Mouse (Mus musculus): ENCODE results near the gene Ntn1. TPM values are rescaled to one million over a fixed set of nuclear protein-coding genes. Genes with fewer than 3 reads are reported as not detected.

Gene Ntn1
- polyA plus RNA-seq, 1 experiment from 2014 or later, result 13.6 TPM

DNA sequence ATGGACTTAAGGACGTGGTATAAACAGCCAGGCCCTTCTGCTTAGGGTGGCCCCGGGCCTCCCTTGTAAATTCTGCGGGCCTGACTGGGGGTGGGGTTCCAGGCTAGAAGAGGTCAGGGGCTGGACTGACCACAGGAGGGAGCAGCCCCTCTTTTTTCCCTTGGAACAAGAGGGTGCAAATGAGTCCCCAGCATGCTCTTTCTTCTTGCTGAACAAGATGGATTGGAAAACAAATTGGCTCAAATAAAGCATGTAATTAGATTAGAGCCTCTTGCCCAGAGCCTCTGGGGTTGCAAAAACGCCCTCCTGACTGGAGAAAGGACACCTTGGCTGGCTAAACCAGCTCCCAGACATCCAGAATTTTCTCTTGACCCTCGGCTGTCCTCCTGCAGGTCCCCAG lies 160.9 kb downstream of the Ntn1 start:
- Histone ChIP-seq H3K27me3 (ENCODE audit: insufficient read depth, low read length) (no peaks in the 10 kb centered on the region), H3K9me3 (ENCODE audit: low read length) (no peaks in the 10 kb centered on the region; the same call in 1 of the 2 replicates), H3K4me1 (ENCODE audit: insufficient read depth, low read length) (no peaks in the 10 kb centered on the region), H3K36me3 (ENCODE audit: insufficient read depth, low read length) (no peaks in the 10 kb centered on the region), H3K4me2 (replicated peaks; ENCODE audit: low read depth, low read length) (no peak overlapping the region), H3K4me3 (ENCODE audit: low read length) (no peak overlapping the region), H3K9ac (replicated peaks; ENCODE audit: low read length) (no peak overlapping the region), H3K27ac (ENCODE audit: low read length) (no peak overlapping the region)
- ATAC-seq (ENCODE audit: low FRiP score, low TSS enrichment), result no peak
- 40% methylated on average over 5 of the region's 5 CpGs for WGBS

DNA sequence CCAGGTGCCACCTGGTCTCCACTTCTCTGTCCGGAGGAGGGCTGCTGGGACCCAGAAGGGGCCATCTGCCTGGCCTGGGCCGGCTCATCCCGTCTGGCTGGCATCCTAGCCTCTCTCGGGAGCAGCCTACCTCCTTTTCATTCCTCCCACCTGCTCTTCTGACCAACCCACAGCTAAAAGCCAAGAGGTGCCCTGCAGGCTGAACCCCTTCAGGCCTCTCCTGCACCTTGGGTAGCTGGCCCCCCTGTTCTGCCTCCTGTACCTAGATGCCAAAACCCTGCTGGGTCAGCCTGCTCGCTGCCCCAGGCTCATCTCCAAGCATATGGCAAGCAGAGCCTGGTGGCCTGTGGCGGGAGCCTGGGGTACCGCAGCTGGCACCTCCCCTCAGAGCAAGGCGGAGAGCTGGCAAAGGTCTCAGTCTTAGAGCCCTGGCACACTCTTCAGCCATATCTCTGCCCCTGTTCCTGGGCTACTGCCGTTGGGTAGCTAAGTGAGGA lies 167.1 kb downstream of the Ntn1 start:
- no peaks in the 10 kb centered on the region for H3K4me1 ChIP-seq (ENCODE audit: insufficient read depth, low read length)
- 77% methylated on average over 9 of the region's 9 CpGs for WGBS
- ATAC-seq (ENCODE audit: low FRiP score, low TSS enrichment), result no peak
- no peak overlapping the region for H3K27ac ChIP-seq (ENCODE audit: low read length)
- H3K27me3 ChIP-seq (ENCODE audit: insufficient read depth, low read length), result no peaks in the 10 kb centered on the region
- H3K4me3 ChIP-seq (ENCODE audit: low read length), result no peak overlapping the region
- H3K4me2 ChIP-seq (replicated peaks; ENCODE audit: low read depth, low read length), result no peak overlapping the region
- no peaks in the 10 kb centered on the region for H3K36me3 ChIP-seq (ENCODE audit: insufficient read depth, low read length)
- H3K9ac ChIP-seq (replicated peaks; ENCODE audit: low read length), result no peak overlapping the region
- H3K9me3 ChIP-seq (ENCODE audit: low read length), result no peaks in the 10 kb centered on the region

DNA sequence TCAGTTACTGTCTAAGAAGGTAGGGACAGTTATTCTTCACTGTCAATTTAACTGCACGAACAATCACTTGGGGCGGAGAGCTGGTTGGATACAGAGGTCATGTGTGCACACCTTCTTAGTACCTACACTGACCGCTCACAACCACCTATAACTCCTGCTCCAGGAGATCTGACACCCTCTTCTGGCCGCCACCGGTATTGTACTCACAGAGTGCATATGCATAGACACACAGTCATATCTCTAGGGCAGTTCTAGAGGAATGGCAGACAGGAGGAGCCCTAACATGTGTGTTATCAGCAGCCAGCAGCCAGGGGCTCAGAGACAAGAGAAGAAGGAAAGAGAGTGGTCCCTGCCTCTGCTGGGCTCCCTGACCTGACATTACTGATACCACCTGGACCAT lies 169.1 kb downstream of the Ntn1 start:
- Histone ChIP-seq H3K9me3 (ENCODE audit: low read length) (no peaks in the 10 kb centered on the region), H3K4me1 (ENCODE audit: insufficient read depth, low read length) (no peaks in the 10 kb centered on the region), H3K9ac (replicated peaks; ENCODE audit: low read length) (no peak overlapping the region), H3K4me2 (replicated peaks; ENCODE audit: low read depth, low read length) (no peak overlapping the region), H3K27ac (ENCODE audit: low read length) (no peak overlapping the region), H3K27me3 (ENCODE audit: insufficient read depth, low read length) (no peaks in the 10 kb centered on the region), H3K36me3 (ENCODE audit: insufficient read depth, low read length) (no peaks in the 10 kb centered on the region), H3K4me3 (ENCODE audit: low read length) (no peak overlapping the region)
- WGBS, result 94% methylated on average over 5 of the region's 5 CpGs
- no peak for ATAC-seq (ENCODE audit: low FRiP score, low TSS enrichment)

DNA sequence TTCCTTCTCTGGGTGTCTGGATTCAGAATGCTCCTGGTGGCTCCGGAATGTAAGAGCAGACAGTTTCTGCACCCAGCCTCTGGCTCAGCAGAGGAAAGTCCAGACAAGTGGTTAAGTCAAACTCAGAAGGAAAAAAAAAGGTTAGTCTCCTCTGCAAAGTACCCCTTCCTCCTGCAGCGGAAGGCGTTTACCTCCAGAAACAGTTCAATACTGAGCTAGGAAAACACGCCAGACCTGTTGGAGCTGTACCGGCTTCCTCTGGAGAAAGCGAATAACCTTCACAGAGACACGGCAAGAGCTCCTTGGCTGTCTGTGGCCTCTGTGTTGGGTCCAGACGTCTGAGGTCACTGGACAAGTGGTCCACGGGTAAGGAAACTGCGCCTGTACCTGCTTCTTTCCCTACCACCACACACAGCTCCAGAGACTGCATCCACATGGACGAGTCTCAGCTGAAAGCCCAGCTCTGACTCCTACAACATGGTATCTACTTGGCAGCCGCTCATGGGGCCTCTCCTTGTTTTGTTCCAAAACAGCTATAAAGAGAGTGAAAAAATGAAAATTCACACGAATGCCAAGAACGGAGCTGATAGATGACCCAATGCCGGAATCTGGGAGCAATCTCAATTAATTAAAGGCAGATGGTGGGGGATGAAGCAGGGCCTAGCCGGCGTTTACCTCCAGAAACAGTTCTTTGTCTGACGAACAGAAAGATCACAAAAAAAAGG lies 171.5 kb downstream of the Ntn1 start:
- Histone ChIP-seq H3K27me3 (ENCODE audit: insufficient read depth, low read length) (no peaks in the 10 kb centered on the region), H3K4me3 (ENCODE audit: low read length) (no peak overlapping the region), H3K4me2 (replicated peaks; ENCODE audit: low read depth, low read length) (no peak overlapping the region), H3K36me3 (ENCODE audit: insufficient read depth, low read length) (no peaks in the 10 kb centered on the region), H3K4me1 (ENCODE audit: insufficient read depth, low read length) (no peaks in the 10 kb centered on the region), H3K9me3 (ENCODE audit: low read length) (no peaks in the 10 kb centered on the region), H3K9ac (replicated peaks; ENCODE audit: low read length) (no peak overlapping the region), H3K27ac (ENCODE audit: low read length) (no peak overlapping the region; the same call in 1 of the 2 replicates)
- no peak for ATAC-seq (ENCODE audit: low FRiP score, low TSS enrichment)
- WGBS, result 56% methylated on average over 18 of the region's 18 CpGs

DNA sequence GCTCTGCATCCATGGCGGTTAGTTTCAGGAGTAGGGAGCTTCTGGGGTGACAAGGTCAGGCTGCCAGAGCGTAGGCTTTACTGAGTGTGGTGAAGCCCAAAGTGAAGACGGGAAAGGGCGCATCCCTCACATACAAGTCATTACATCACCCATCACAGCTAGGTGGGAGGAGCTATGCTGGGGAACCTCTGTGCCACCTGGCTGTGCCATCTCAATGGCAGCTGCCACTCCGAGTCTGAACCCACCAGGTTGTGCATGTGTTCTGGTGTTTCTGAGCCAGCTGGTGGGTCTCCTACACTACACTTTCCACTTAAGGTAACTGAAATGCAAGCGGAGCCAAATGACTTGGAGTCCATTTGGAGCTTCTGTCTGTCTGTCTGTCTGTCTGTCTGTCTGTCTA lies 172.8 kb downstream of the Ntn1 start:
- Histone ChIP-seq H3K27me3 (ENCODE audit: insufficient read depth, low read length) (no peaks in the 10 kb centered on the region), H3K4me1 (ENCODE audit: insufficient read depth, low read length) (no peaks in the 10 kb centered on the region), H3K4me2 (replicated peaks; ENCODE audit: low read depth, low read length) (no peak overlapping the region), H3K9ac (replicated peaks; ENCODE audit: low read length) (no peak overlapping the region), H3K4me3 (ENCODE audit: low read length) (no peak overlapping the region), H3K27ac (ENCODE audit: low read length) (no peak overlapping the region), H3K36me3 (ENCODE audit: insufficient read depth, low read length) (no peaks in the 10 kb centered on the region), H3K9me3 (ENCODE audit: low read length) (no peaks in the 10 kb centered on the region)
- ATAC-seq (ENCODE audit: low FRiP score, low TSS enrichment), result no peak
- WGBS, result 89% methylated on average over 6 of the region's 6 CpGs

DNA sequence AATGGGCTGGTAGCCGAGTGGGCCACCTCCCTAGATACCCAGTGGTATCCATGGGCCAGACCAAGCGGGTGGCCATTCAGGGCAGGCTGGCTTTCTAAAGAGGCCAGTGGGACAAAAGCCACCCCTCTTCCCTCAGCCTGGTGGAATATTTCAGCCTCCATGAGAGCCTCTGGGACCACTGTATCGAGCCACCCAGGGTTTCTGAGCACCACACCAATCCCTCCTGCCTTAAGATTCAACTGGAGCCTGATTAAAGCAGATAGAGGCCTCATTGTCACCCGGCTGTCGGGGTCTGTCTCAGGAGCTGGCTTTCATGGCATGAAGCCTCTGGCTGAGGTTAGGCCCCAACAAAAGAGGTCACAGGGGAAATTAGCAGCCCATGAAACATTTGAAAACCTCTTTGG lies 174.0 kb downstream of the Ntn1 start:
- WGBS, result 64% methylated on average over 5 of the region's 5 CpGs
- no peak overlapping the region for H3K9ac ChIP-seq (replicated peaks; ENCODE audit: low read length)

DNA sequence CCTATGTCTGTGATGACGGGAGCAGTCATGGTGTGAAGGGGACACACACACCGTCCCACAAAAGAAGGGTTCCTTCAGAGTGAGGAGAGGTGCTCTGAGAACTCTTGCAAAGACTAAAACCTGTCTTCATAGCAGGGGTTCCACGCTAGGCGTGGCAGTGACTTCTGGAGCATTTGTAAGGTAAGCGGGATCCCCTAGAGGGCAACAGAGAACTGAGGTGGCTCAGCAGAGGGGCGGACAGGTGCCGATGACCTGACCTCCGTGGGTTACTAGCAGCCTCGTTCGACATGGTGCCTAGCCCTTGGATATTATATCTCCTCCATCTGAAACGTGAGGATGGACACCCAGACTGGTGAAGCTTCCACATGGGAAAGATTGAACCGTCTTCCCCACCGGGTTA lies 177.5 kb downstream of the Ntn1 start:
- Histone ChIP-seq H3K36me3 (ENCODE audit: insufficient read depth, low read length) (no peaks in the 10 kb centered on the region), H3K9me3 (ENCODE audit: low read length) (no peaks in the 10 kb centered on the region), H3K4me3 (ENCODE audit: low read length) (no peak overlapping the region), H3K27ac (ENCODE audit: low read length) (no peak overlapping the region), H3K9ac (replicated peaks; ENCODE audit: low read length) (no peak overlapping the region), H3K4me2 (replicated peaks; ENCODE audit: low read depth, low read length) (no peak overlapping the region), H3K27me3 (ENCODE audit: insufficient read depth, low read length) (no peaks in the 10 kb centered on the region), H3K4me1 (ENCODE audit: insufficient read depth, low read length) (peaks cover 7% of the 10 kb centered on the region)
- WGBS, result 65% methylated on average over 13 of the region's 13 CpGs
- no peak for ATAC-seq (ENCODE audit: low FRiP score, low TSS enrichment)

More for the DNA sequence above, 174.0 kb downstream of the Ntn1 start:
- no peak overlapping the region for H3K4me2 ChIP-seq (replicated peaks; ENCODE audit: low read depth, low read length)
- no peaks in the 10 kb centered on the region for H3K36me3 ChIP-seq (ENCODE audit: insufficient read depth, low read length)
- H3K4me3 ChIP-seq (ENCODE audit: low read length), result no peak overlapping the region
- H3K9me3 ChIP-seq (ENCODE audit: low read length), result no peaks in the 10 kb centered on the region
- no peak overlapping the region for H3K27ac ChIP-seq (ENCODE audit: low read length)
- H3K27me3 ChIP-seq (ENCODE audit: insufficient read depth, low read length), result no peaks in the 10 kb centered on the region
- ATAC-seq (ENCODE audit: low FRiP score, low TSS enrichment), result no peak
- no peaks in the 10 kb centered on the region for H3K4me1 ChIP-seq (ENCODE audit: insufficient read depth, low read length)

DNA sequence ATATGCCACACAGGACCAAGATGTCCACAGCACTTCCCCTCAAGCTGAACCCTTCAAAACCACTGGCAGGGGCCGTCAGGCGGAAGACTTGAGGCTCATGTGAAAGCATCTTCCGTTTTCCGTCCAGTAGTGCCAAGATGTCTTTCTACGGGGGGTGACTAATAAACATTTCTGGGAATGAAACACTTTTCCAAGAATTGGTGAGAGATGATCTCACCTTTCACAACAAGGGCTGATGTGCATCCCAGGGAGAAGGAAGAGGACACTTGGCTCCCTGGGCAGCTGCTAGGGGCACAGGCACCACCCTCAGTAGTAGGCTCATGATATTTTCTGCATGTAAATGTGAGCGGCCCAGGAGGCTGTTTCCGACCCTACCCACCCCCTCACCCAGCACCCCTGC lies 178.4 kb downstream of the Ntn1 start:
- no peaks in the 10 kb centered on the region for H3K9me3 ChIP-seq (ENCODE audit: low read length)
- H3K9ac ChIP-seq (replicated peaks; ENCODE audit: low read length), result no peak overlapping the region
- no peaks in the 10 kb centered on the region for H3K27me3 ChIP-seq (ENCODE audit: insufficient read depth, low read length)
- no peak for ATAC-seq (ENCODE audit: low FRiP score, low TSS enrichment)
- peaks cover 9% of the 10 kb centered on the region for H3K4me1 ChIP-seq (ENCODE audit: insufficient read depth, low read length)
- H3K4me3 ChIP-seq (ENCODE audit: low read length), result no peak overlapping the region
- H3K4me2 ChIP-seq (replicated peaks; ENCODE audit: low read depth, low read length), result no peak overlapping the region
- H3K27ac ChIP-seq (ENCODE audit: low read length), result no peak overlapping the region
- WGBS, result 90% methylated on average over 7 of the region's 7 CpGs
- H3K36me3 ChIP-seq (ENCODE audit: insufficient read depth, low read length), result no peaks in the 10 kb centered on the region

DNA sequence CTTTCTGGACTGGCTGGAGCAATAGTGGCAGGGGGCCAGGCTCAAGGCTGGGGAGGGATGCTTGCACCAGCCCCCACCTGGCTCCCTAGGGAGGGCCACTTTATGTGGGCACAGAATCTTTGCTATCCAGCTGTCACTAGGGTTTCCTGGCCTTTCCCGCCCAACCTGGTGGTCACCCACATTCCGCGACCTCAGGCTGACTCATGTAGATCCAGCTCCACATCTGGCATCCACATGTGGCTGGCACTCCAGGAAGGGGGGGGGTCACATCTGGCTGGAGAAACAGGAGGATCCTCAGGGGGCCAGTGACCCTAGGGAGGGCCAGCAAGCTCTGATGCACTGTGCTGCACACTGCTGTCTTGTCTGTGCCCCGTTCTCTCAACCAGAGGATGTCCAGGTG lies 179.9 kb downstream of the Ntn1 start:
- no peak for ATAC-seq (ENCODE audit: low FRiP score, low TSS enrichment)
- Histone ChIP-seq H3K4me2 (replicated peaks; ENCODE audit: low read depth, low read length) (no peak overlapping the region), H3K4me3 (ENCODE audit: low read length) (no peak overlapping the region), H3K9ac (replicated peaks; ENCODE audit: low read length) (no peak overlapping the region), H3K27ac (ENCODE audit: low read length) (no peak overlapping the region), H3K4me1 (ENCODE audit: insufficient read depth, low read length) (peaks cover 9% of the 10 kb centered on the region), H3K27me3 (ENCODE audit: insufficient read depth, low read length) (no peaks in the 10 kb centered on the region), H3K36me3 (ENCODE audit: insufficient read depth, low read length) (no peaks in the 10 kb centered on the region), H3K9me3 (ENCODE audit: low read length) (no peaks in the 10 kb centered on the region)
- 76% methylated on average over 4 of the region's 4 CpGs for WGBS

DNA sequence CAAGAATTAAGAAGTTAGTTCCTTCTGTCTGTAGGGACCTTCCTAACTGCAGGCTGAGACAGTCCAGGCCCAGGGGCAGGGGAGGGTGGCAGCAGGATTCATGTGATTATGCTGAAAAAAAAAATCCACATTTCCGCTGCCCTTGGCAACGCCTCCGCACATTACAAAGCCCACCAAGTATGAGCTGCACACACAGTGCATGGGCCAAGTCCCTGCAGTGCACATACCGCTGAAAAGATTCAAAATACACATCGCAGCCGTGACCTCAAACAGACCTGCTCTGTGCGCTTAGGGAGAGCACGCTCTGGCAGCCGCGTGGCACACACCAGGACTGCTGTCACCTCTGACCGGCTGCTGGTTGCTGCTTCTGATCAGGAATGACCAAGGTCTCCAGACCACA lies 184.6 kb downstream of the Ntn1 start:
- H3K4me3 ChIP-seq (ENCODE audit: low read length), result no peak overlapping the region
- H3K36me3 ChIP-seq (ENCODE audit: insufficient read depth, low read length), result no peaks in the 10 kb centered on the region
- H3K27me3 ChIP-seq (ENCODE audit: insufficient read depth, low read length), result no peaks in the 10 kb centered on the region
- no peak overlapping the region for H3K9ac ChIP-seq (replicated peaks; ENCODE audit: low read length)
- H3K9me3 ChIP-seq (ENCODE audit: low read length), result no peaks in the 10 kb centered on the region
- no peak overlapping the region for H3K4me2 ChIP-seq (replicated peaks; ENCODE audit: low read depth, low read length)
- peaks cover 25% of the 10 kb centered on the region for H3K4me1 ChIP-seq (ENCODE audit: insufficient read depth, low read length)
- H3K27ac ChIP-seq (ENCODE audit: low read length), result no peak overlapping the region
- ATAC-seq (ENCODE audit: low FRiP score, low TSS enrichment), result no peak
- 71% methylated on average over 11 of the region's 11 CpGs for WGBS

Measured in kidney, embryonic 16.5 days (tissue).